Mouse (Mus musculus): ENCODE data around the gene Asap3. TPM values are rescaled to one million over a fixed set of nuclear protein-coding genes. Genes with fewer than 3 reads are reported as not detected.

The Asap3 gene
- total RNA-seq, 2 experiments from 2014 or later, result 2.2 to 2.5 TPM

GRCm38 (mm10) chr4:136214828-136215227 is 8.7 kb downstream of the Asap3 start:
- intact Hi-C loops (cut with DNase I), result no loop called here
- DNase-seq (ENCODE audit: low spot score in 2 of 2), result no peak

GRCm38 (mm10) chr4:136215576-136215975 is 9.4 kb downstream of the Asap3 start:
- no peak for DNase-seq (ENCODE audit: low spot score in 2 of 2)
- intact Hi-C loops (cut with DNase I), result no loop called here

- no peak for DNase-seq (ENCODE audit: low spot score in 2 of 2)
- intact Hi-C loops (cut with DNase I), result no loop called here
These were observed 10.9 kb downstream of the Asap3 start for GRCm38 (mm10) chr4:136217063-136217462.

- intact Hi-C loops (cut with DNase I), result no loop called here
- no peak for DNase-seq (ENCODE audit: low spot score in 2 of 2)
These were observed 12.5 kb downstream of the Asap3 start for GRCm38 (mm10) chr4:136218595-136219214.

GRCm38 (mm10) chr4:136220133-136220775 is 14.1 kb downstream of the Asap3 start:
- no peak for DNase-seq (ENCODE audit: low spot score in 2 of 2)
- intact Hi-C loops (cut with DNase I), result no loop called here

- intact Hi-C loops (cut with DNase I), result no loop called here
- no peak for DNase-seq (ENCODE audit: low spot score in 2 of 2)
These were observed 17.5 kb downstream of the Asap3 start for GRCm38 (mm10) chr4:136223549-136224239.

GRCm38 (mm10) chr4:136224240-136224559 is 18.0 kb downstream of the Asap3 start:
- no peak for DNase-seq (ENCODE audit: low spot score in 2 of 2)
- intact Hi-C loops (cut with DNase I), result no loop called here

GRCm38 (mm10) chr4:136224677-136225460 is 18.7 kb downstream of the Asap3 start:
- intact Hi-C loops (cut with DNase I), result no loop called here
- no peak for DNase-seq (ENCODE audit: low spot score in 2 of 2)

- intact Hi-C loops (cut with DNase I), result no loop called here
- DNase-seq (ENCODE audit: low spot score in 2 of 2), result no peak
These were observed 21.2 kb downstream of the Asap3 start for GRCm38 (mm10) chr4:136227408-136227807.

GRCm38 (mm10) chr4:136228640-136229039 is 22.5 kb downstream of the Asap3 start:
- intact Hi-C loops (cut with DNase I), result no loop called here
- no peak for DNase-seq (ENCODE audit: low spot score in 2 of 2)

- intact Hi-C loops (cut with DNase I), result no loop called here
- no peak for DNase-seq (ENCODE audit: low spot score in 2 of 2)
These were observed 32.5 kb downstream of the Asap3 start for GRCm38 (mm10) chr4:136238669-136239068.

GRCm38 (mm10) chr4:136239111-136239510 is 32.9 kb downstream of the Asap3 start:
- DNase-seq (ENCODE audit: low spot score in 2 of 2), result no peak
- intact Hi-C loops (cut with DNase I), result no loop called here

- intact Hi-C loops (cut with DNase I), result loop anchor here (5.0 kb wide), 1 partner anchor 37 kb away; no protein-coding TSS in a partner anchor
- DNase-seq (ENCODE audit: low spot score in 2 of 2), result peak; percentile 71 to 78
These were observed 33.5 kb downstream of the Asap3 start for GRCm38 (mm10) chr4:136239622-136240021.

- intact Hi-C loops (cut with DNase I), result loop anchor here (5.0 kb wide), 1 partner anchor 38 kb away; no protein-coding TSS in a partner anchor
- DNase-seq (ENCODE audit: low spot score in 2 of 2), result no peak
These were observed 34.0 kb downstream of the Asap3 start for GRCm38 (mm10) chr4:136240123-136240522.

- DNase-seq (ENCODE audit: low spot score in 2 of 2), result no peak
- intact Hi-C loops (cut with DNase I), result loop anchor here (5.0 kb wide), 1 partner anchor 39 kb away; no protein-coding TSS in a partner anchor
These were observed 34.8 kb downstream of the Asap3 start for GRCm38 (mm10) chr4:136240955-136241354.

- intact Hi-C loops (cut with DNase I), result loop anchor here (5.0 kb wide), 1 partner anchor 40 kb away; no protein-coding TSS in a partner anchor
- DNase-seq (ENCODE audit: low spot score in 2 of 2), result no peak
These were observed 36.0 kb downstream of the Asap3 start for GRCm38 (mm10) chr4:136242065-136242703.

GRCm38 (mm10) chr4:136242728-136243127 is 36.6 kb downstream of the Asap3 start:
- intact Hi-C loops (cut with DNase I), result loop anchor here (5.0 kb wide), 1 partner anchor 40 kb away; no protein-coding TSS in a partner anchor
- DNase-seq (ENCODE audit: low spot score in 2 of 2), result no peak

GRCm38 (mm10) chr4:136244208-136244607 is 38.0 kb downstream of the Asap3 start:
- intact Hi-C loops (cut with DNase I), result loop anchor here (5.0 kb wide), 1 partner anchor 42 kb away; no protein-coding TSS in a partner anchor
- no peak for DNase-seq (ENCODE audit: low spot score in 2 of 2)

- no peak for DNase-seq (ENCODE audit: low spot score in 2 of 2)
- intact Hi-C loops (cut with DNase I), result no loop called here
These were observed 39.5 kb downstream of the Asap3 start for GRCm38 (mm10) chr4:136245681-136246080.
